Mouse (Mus musculus) brain, embryonic 14.5 days (tissue): Measurements from ENCODE around the gene Kcp.

Source experiments
- CTCF ChIP-seq: fragments of 200-500 bp; IDR thresholded peaks from 2 replicates; pipeline ENCODE4 v1.5.1; 2012; ENCODE audit warnings: inconsistent platforms, mild to moderate bottlenecking, moderate library complexity, borderline replicate concordance; ENCODE audit not compliant: insufficient read depth, insufficient read length; ENCODE audit errors: extremely low read depth
- POLR2A ChIP-seq: fragments of 200-500 bp; IDR thresholded peaks from 2 replicates; pipeline ENCODE4 v1.6.1; 2012; ENCODE audit warnings: mild to moderate bottlenecking, inconsistent platforms, borderline replicate concordance; ENCODE audit not compliant: poor library complexity, insufficient read depth, insufficient read length, severe bottlenecking; ENCODE audit errors: extremely low read depth

DNA sequence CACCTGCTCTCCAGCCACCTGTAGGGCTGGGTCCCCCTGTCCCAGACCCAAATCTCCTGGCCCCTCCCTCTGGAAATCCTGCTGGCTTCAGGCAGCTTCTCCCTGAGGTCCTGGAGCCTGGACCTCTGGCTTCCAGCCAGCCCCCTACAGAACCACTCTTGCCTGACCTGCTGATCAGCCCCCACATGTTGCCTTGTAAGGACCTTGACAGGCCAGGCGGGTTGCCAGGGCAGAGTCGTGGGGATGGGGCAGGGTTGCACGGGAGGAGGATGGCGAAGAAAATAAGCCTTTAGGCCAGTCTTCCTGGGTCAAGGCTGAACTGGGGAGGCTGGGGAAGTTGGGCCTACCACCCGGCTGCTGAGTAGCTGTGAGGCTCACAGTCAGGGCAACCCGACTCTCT is 27.6 kb upstream of the Kcp start:
- TF ChIP-seq POLR2A (no peak), CTCF (no peak)
